Mouse (Mus musculus): ENCODE measurements around the gene Fyn. TPM values are rescaled to one million over a fixed set of nuclear protein-coding genes. Genes with fewer than 3 reads are reported as not detected.

Fyn gene
- polyA plus RNA-seq (2014; fragmentation: Nextera tagmentation; extraction: Ambion mirVana): 35.7 and 36.0 TPM in 2 replicates

DNA sequence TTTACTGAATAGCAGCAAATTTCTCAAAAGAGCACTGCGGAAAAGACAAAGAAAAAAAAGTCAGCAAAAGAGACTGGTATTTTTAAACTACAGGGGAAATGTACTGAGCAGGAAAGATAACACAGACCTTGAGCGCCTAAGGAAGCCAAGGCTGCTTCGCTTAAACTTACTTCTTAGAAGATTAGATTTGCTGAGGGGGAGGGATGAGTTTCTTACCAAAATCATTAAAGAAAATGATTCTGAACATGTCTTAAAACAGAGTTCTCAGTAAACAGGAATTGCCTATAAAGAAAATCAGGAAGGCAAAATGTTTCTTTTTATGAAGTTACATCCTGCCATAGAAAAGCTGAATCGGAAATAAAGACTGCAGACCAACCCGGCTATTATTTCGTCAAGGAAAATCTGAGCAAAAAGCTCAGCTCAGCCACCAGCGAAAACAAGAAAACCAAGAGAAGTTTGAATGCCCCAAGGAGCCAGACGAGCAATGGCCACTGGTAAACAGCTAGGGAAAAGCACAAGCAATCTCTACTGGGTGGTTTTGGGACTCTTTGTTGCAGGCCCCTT lies at the start of gene Fyn:
TSS of gene Fyn (plus strand) at position 284 of the 564 bp plus-strand sequence.
- ATAC-seq (replicated peaks; ENCODE audit: low FRiP score, low TSS enrichment, low read depth) (no peak), DNase-seq (ENCODE audit: low spot score) (no peak)
- peaks cover 7% of the 10 kb centered on the region; the same call in 1 of the 2 replicates for H3K27me3 ChIP-seq (replicated peaks; ENCODE audit: control insufficient read depth, insufficient read depth, low read length)
- peak within 1 kb of the TSS; percentile 71 for H3K4me2 ChIP-seq (ENCODE audit: low read length)
- peak within 1 kb of the TSS; percentile 89 for H3K27ac ChIP-seq (ENCODE audit: low read depth)
- H3K4me1 ChIP-seq (replicated peaks; ENCODE audit: control insufficient read depth, insufficient read depth, low read length): peaks cover 27% of the 10 kb centered on the region
- H3K9me3 ChIP-seq (ENCODE audit: control insufficient read depth, low read length): no peaks in the 10 kb centered on the region
- H3K9ac ChIP-seq (ENCODE audit: low read length): peak within 1 kb of the TSS; percentile 90
- 36% methylated on average over 8 of the region's 8 CpGs for WGBS
- H3K4me3 ChIP-seq (ENCODE audit: low read depth, low read length): peak within 1 kb of the TSS; percentile 82
- H3K36me3 ChIP-seq (ENCODE audit: control insufficient read depth, insufficient read depth, low read length): no peaks in the 10 kb centered on the region

DNA sequence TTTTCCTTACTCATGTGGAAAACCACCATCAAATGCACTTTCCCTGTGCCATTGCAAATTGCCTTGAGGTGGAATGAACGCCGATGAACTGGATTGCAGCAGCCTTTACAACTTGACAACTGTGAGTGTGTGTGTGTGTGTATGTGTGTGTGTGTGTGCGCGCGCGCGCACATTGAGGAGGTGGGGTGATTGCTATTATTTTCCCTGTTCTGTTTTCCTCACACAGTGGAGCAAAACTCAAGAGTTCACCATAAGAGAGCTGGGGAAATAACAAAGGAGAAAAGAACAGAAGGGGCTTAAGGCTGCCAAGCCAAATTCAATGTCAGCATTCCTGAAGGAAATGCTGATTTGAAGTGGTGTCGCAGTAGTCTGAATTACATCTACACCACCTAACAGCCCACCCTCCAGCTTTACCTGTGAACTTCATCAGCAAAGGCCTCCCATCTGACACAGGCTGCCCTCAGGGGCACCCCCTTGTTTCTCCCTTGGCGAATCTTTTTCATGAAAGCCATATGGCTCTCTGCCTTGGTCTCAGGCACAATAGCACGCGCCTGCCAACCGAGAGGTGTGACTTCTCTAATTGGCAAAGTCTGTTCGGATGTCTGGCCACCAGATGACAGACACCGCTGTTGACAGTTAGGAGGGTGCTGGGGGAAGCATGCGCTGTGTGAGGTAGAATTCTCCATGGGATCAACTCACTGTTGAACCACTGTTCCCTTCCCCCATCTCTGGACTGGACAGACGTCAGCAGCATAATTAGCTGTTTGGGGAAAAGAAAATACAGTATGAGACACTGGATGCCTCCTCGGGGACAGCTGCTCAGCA lies 47.6 kb upstream of the Fyn start:
- Histone ChIP-seq H3K36me3 (ENCODE audit: control insufficient read depth, insufficient read depth, low read length) (no peaks in the 10 kb centered on the region), H3K9me3 (ENCODE audit: control insufficient read depth, low read length) (no peaks in the 10 kb centered on the region), H3K27ac (ENCODE audit: low read depth) (no peak overlapping the region), H3K27me3 (replicated peaks; ENCODE audit: control insufficient read depth, insufficient read depth, low read length) (no peaks in the 10 kb centered on the region), H3K4me3 (ENCODE audit: low read depth, low read length) (no peak overlapping the region), H3K4me2 (ENCODE audit: low read length) (no peak overlapping the region), H3K9ac (ENCODE audit: low read length) (no peak overlapping the region), H3K4me1 (replicated peaks; ENCODE audit: control insufficient read depth, insufficient read depth, low read length) (no peaks in the 10 kb centered on the region; the same call in 1 of the 2 replicates)
- ATAC-seq (replicated peaks; ENCODE audit: low FRiP score, low TSS enrichment, low read depth) (no peak), DNase-seq (ENCODE audit: low spot score) (no peak)
- 69% methylated on average over 17 of the region's 17 CpGs for WGBS

DNA sequence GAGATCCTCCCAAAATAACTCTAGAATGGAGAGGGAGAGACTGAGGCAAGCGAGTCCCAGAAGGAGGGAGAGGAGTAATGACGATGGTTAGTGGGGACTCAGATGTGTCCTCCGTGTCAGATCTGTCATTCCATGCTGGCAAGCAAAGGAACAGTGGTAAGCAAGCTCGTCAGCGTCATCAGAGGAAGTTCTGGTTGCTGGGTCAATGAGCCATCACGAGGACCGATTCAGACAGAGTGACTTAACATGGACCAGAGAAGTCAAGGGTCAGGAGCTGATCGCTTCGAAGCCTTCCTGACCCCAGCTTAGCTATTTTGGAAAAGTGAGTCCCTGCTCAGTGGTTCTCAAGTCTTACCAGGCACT lies 47.1 kb upstream of the Fyn start:
- Histone ChIP-seq H3K4me3 (ENCODE audit: low read depth, low read length) (no peak overlapping the region), H3K27ac (ENCODE audit: low read depth) (no peak overlapping the region), H3K9me3 (ENCODE audit: control insufficient read depth, low read length) (no peaks in the 10 kb centered on the region), H3K9ac (ENCODE audit: low read length) (no peak overlapping the region), H3K27me3 (replicated peaks; ENCODE audit: control insufficient read depth, insufficient read depth, low read length) (no peaks in the 10 kb centered on the region), H3K4me2 (ENCODE audit: low read length) (no peak overlapping the region), H3K36me3 (ENCODE audit: control insufficient read depth, insufficient read depth, low read length) (no peaks in the 10 kb centered on the region), H3K4me1 (replicated peaks; ENCODE audit: control insufficient read depth, insufficient read depth, low read length) (no peaks in the 10 kb centered on the region; the same call in 1 of the 2 replicates)
- ATAC-seq (replicated peaks; ENCODE audit: low FRiP score, low TSS enrichment, low read depth): no peak
- WGBS: 81% methylated on average over 9 of the region's 9 CpGs
- DNase-seq (ENCODE audit: low spot score): no peak

DNA sequence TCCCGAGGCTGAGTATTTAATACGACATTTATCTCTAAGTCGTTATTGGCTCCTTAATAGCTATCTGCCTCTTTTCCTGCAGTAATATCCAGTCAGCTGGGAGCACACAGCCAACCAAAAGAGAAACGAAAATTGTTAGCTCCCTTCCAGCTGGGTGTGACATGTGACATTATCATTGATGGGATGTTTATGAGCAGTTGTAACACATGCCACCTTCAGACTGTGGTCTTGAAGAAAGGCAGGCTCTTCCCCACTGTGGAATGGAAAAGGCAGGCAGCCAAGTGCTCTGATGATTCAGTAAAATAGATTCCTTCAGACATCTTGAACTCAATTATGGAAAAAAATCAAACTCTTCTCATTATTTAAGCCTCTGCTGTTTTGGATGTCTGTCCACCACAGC lies 46.5 kb upstream of the Fyn start:
- H3K27me3 ChIP-seq (replicated peaks; ENCODE audit: control insufficient read depth, insufficient read depth, low read length): no peaks in the 10 kb centered on the region
- no peak for DNase-seq (ENCODE audit: low spot score)

DNA sequence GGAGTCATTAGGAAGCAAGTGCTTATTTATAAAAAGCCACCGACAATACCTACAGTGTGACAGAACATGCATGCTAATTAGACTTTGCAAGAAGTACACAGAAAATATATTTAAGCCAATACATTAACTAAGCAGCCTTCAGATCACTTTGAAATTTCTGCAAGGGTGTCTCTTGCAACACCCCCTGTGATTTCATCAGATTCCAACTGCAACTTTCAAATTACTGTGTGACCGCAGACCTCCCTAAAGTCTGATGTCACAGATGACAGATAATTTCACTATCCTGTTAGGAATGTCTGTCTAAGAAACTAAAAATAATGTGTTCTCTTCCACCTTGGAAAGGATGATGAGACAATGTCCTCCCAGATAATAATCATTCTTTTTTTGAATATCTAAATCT lies 44.4 kb upstream of the Fyn start:
- DNase-seq (ENCODE audit: low spot score): no peak
- H3K4me3 ChIP-seq (ENCODE audit: low read depth, low read length): no peak overlapping the region
- no peak overlapping the region for H3K27ac ChIP-seq (ENCODE audit: low read depth)
- H3K36me3 ChIP-seq (ENCODE audit: control insufficient read depth, insufficient read depth, low read length): no peaks in the 10 kb centered on the region
- no peaks in the 10 kb centered on the region; the same call in 1 of the 2 replicates for H3K4me1 ChIP-seq (replicated peaks; ENCODE audit: control insufficient read depth, insufficient read depth, low read length)
- H3K27me3 ChIP-seq (replicated peaks; ENCODE audit: control insufficient read depth, insufficient read depth, low read length): no peaks in the 10 kb centered on the region
- ATAC-seq (replicated peaks; ENCODE audit: low FRiP score, low TSS enrichment, low read depth): no peak
- H3K4me2 ChIP-seq (ENCODE audit: low read length): no peak overlapping the region
- H3K9me3 ChIP-seq (ENCODE audit: control insufficient read depth, low read length): no peaks in the 10 kb centered on the region
- no peak overlapping the region for H3K9ac ChIP-seq (ENCODE audit: low read length)
- WGBS: 88% methylated on average over 2 of the region's 2 CpGs

More for the DNA sequence above, 46.5 kb upstream of the Fyn start:
- peak overlapping the region; percentile 33 for H3K27ac ChIP-seq (ENCODE audit: low read depth)
- 50% methylated on average over 4 of the region's 4 CpGs for WGBS
- no peaks in the 10 kb centered on the region for H3K9me3 ChIP-seq (ENCODE audit: control insufficient read depth, low read length)
- H3K36me3 ChIP-seq (ENCODE audit: control insufficient read depth, insufficient read depth, low read length): no peaks in the 10 kb centered on the region
- peak; percentile 60; the same call in 1 of the 2 replicates for ATAC-seq (replicated peaks; ENCODE audit: low FRiP score, low TSS enrichment, low read depth)
- H3K4me1 ChIP-seq (replicated peaks; ENCODE audit: control insufficient read depth, insufficient read depth, low read length): no peaks in the 10 kb centered on the region; the same call in 1 of the 2 replicates
- no peak overlapping the region for H3K4me2 ChIP-seq (ENCODE audit: low read length)
- no peak overlapping the region for H3K9ac ChIP-seq (ENCODE audit: low read length)
- no peak overlapping the region for H3K4me3 ChIP-seq (ENCODE audit: low read depth, low read length)

DNA sequence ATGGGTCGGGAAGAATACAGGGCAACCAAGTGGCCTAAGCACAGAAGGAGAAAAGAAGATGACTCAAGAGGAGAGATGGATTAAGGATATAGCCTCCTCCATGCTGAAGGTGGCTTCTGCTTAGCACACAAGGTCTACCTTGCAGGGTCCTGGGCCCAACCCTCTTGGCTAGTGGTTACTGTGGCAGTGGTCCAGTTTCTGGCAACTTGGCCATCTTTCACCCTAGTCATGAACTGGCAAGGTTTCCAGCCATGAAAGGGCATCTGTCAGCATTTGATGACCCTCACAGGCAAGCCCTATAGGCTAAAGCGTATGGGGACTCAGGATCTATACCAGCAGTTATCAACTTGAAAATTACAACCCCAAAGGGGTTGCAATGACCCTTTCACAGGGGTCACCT lies 40.0 kb upstream of the Fyn start:
- H3K27me3 ChIP-seq (replicated peaks; ENCODE audit: control insufficient read depth, insufficient read depth, low read length): no peaks in the 10 kb centered on the region
- no peak overlapping the region for H3K9ac ChIP-seq (ENCODE audit: low read length)
- 85% methylated on average over 2 of the region's 2 CpGs for WGBS
- peaks cover 8% of the 10 kb centered on the region; the same call in 1 of the 2 replicates for H3K9me3 ChIP-seq (ENCODE audit: control insufficient read depth, low read length)
- H3K27ac ChIP-seq (ENCODE audit: low read depth): no peak overlapping the region
- ATAC-seq (replicated peaks; ENCODE audit: low FRiP score, low TSS enrichment, low read depth): no peak
- H3K4me1 ChIP-seq (replicated peaks; ENCODE audit: control insufficient read depth, insufficient read depth, low read length): no peaks in the 10 kb centered on the region
- H3K4me3 ChIP-seq (ENCODE audit: low read depth, low read length): no peak overlapping the region
- H3K36me3 ChIP-seq (ENCODE audit: control insufficient read depth, insufficient read depth, low read length): no peaks in the 10 kb centered on the region
- DNase-seq (ENCODE audit: low spot score): no peak
- no peak overlapping the region for H3K4me2 ChIP-seq (ENCODE audit: low read length)

DNA sequence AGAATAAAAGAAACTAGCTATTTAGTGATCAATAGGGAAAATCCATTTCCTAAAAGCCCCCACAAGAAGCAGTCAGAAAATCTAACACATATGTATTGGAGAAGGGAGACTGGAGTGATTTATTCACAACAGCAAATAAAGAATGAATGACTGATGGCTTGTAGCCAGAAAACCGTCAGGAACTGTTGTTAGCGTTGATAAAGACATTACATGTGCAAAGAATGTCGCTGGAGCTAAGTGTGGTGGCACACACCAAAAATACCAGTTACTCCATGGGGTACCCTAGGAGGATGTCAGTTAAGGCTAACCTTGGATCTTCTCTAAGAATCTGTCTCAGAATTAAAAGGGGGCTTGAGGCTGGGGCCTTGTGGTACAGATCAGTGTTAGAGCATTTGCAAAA lies 34.3 kb upstream of the Fyn start:
- WGBS: 54% methylated on average over 3 of the region's 3 CpGs
- no peak for DNase-seq (ENCODE audit: low spot score)
- Histone ChIP-seq H3K4me1 (replicated peaks; ENCODE audit: control insufficient read depth, insufficient read depth, low read length) (no peaks in the 10 kb centered on the region), H3K4me3 (ENCODE audit: low read depth, low read length) (no peak overlapping the region), H3K36me3 (ENCODE audit: control insufficient read depth, insufficient read depth, low read length) (no peaks in the 10 kb centered on the region), H3K27me3 (replicated peaks; ENCODE audit: control insufficient read depth, insufficient read depth, low read length) (no peaks in the 10 kb centered on the region), H3K27ac (ENCODE audit: low read depth) (no peak overlapping the region), H3K9ac (ENCODE audit: low read length) (no peak overlapping the region), H3K4me2 (ENCODE audit: low read length) (no peak overlapping the region), H3K9me3 (ENCODE audit: control insufficient read depth, low read length) (peaks cover 8% of the 10 kb centered on the region; the same call in 1 of the 2 replicates)
- no peak for ATAC-seq (replicated peaks; ENCODE audit: low FRiP score, low TSS enrichment, low read depth)

DNA sequence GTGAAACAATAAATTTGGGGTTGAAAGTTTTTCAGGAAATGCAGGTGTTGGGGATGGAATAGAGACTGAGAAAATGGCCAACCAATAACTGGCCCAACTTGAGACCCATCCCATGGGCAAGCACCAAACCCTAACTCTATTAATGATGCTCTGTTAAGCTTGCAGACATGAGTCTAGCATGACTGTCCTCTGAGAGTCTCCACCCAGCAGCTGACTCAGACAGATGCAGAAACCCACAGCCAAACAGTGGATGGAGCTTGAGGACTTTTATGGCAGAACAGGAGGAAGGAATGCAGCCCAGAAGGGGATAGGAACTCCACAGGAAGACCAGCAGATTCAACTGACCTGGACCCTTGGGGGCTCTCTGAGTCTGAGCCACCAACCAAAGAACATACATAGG lies 32.8 kb upstream of the Fyn start:
- no peaks in the 10 kb centered on the region for H3K4me1 ChIP-seq (replicated peaks; ENCODE audit: control insufficient read depth, insufficient read depth, low read length)
- ATAC-seq (replicated peaks; ENCODE audit: low FRiP score, low TSS enrichment, low read depth) (no peak), DNase-seq (ENCODE audit: low spot score) (no peak)
- H3K36me3 ChIP-seq (ENCODE audit: control insufficient read depth, insufficient read depth, low read length): no peaks in the 10 kb centered on the region
- H3K4me3 ChIP-seq (ENCODE audit: low read depth, low read length): no peak overlapping the region
- H3K9me3 ChIP-seq (ENCODE audit: control insufficient read depth, low read length): peaks cover 8% of the 10 kb centered on the region; the same call in 1 of the 2 replicates
- no peaks in the 10 kb centered on the region for H3K27me3 ChIP-seq (replicated peaks; ENCODE audit: control insufficient read depth, insufficient read depth, low read length)
- H3K4me2 ChIP-seq (ENCODE audit: low read length): no peak overlapping the region
- no peak overlapping the region for H3K27ac ChIP-seq (ENCODE audit: low read depth)
- H3K9ac ChIP-seq (ENCODE audit: low read length): no peak overlapping the region

All from intestine, embryonic 14.5 days (tissue).